Mouse (Mus musculus) MEL (cell line): ENCODE data around the gene Eif3a. TPM values are rescaled to one million over a fixed set of nuclear protein-coding genes. Genes with fewer than 3 reads are reported as not detected.
A peak's percentile ranks its signal among the peaks of the same experiment; 100 is the strongest.

Experiments
- DNase-seq: peaks from one replicate; pipeline ENCODE4 v3.0.0; 2011; ENCODE audit warnings: low read depth, low spot score
- H3K27ac ChIP-seq: 2 replicates; pipeline ENCODE4 v1.5.1; 2012; ENCODE audit warnings: low read depth, mild to moderate bottlenecking, control low read depth, low read length, moderate library complexity; ENCODE audit not compliant: control insufficient read depth
- H3K27me3 ChIP-seq, 2 experiments: fragments of 150-350 bp in 1 of 2; sonication (generic) in 1 of 2; 2 replicates each; pipeline ENCODE4 v1.6.1; 2012; ENCODE audit warnings: low read length in 2 of 2, mild to moderate bottlenecking in 2 of 2, improper control_type of control experiment in 1 of 2, moderate library complexity in 1 of 2; ENCODE audit not compliant: insufficient read depth in 2 of 2, control insufficient read depth in 1 of 2
- H3K36me3 ChIP-seq, 2 experiments: 2 replicates each; pipeline ENCODE4 v1.6.1; 2012 to 2014; ENCODE audit warnings: low read length in 2 of 2, improper control_type of control experiment in 1 of 2, inconsistent platforms in 1 of 2, mild to moderate bottlenecking in 1 of 2; ENCODE audit not compliant: insufficient read depth in 2 of 2, control insufficient read depth in 1 of 2
- H3K4me1 ChIP-seq, 2 experiments: fragments of 150-350 bp in 1 of 2; sonication (generic) in 1 of 2; 2 replicates each; pipeline ENCODE4 v1.6.1; 2012; ENCODE audit warnings: low read length in 2 of 2, improper control_type of control experiment in 1 of 2, mild to moderate bottlenecking in 1 of 2; ENCODE audit not compliant: insufficient read depth in 2 of 2, control insufficient read depth in 1 of 2
- H3K4me3 ChIP-seq, 2 experiments: fragments of 150-350 bp in 1 of 2; sonication (generic) in 1 of 2; 2 replicates each; pipeline ENCODE4 v1.5.1; 2012; ENCODE audit warnings: low read depth in 2 of 2, low read length in 2 of 2, mild to moderate bottlenecking in 2 of 2, moderate library complexity in 2 of 2, control low read depth in 1 of 2, improper control_type of control experiment in 1 of 2; ENCODE audit not compliant: control insufficient read depth in 1 of 2, insufficient read depth in 1 of 2
- H3K79me2 ChIP-seq: 2 replicates; pipeline ENCODE4 v1.6.1; 2012; ENCODE audit warnings: mild to moderate bottlenecking, low read length, moderate library complexity; ENCODE audit not compliant: control insufficient read depth, poor library complexity, insufficient read depth
- H3K9ac ChIP-seq: 2 replicates; pipeline ENCODE4 v1.6.1; 2012; ENCODE audit warnings: low read depth, mild to moderate bottlenecking, control low read depth, low read length, moderate library complexity; ENCODE audit not compliant: control insufficient read depth, poor library complexity, severe bottlenecking
- H3K9me3 ChIP-seq: fragments of 150-350 bp; sonication (generic); replicated peaks from 2 replicates; pipeline ENCODE4 v1.6.1; 2012; ENCODE audit warnings: mild to moderate bottlenecking, low read length, improper control_type of control experiment, moderate library complexity; ENCODE audit not compliant: insufficient read depth
- BHLHE40 ChIP-seq: IDR thresholded peaks from 2 replicates; pipeline ENCODE4 v1.6.1; 2012; ENCODE audit warnings: low read depth, mild to moderate bottlenecking, inconsistent platforms, low read length, improper control_type of control experiment, borderline replicate concordance
- CHD1 ChIP-seq: IDR thresholded peaks from 2 replicates; pipeline ENCODE4 v1.6.1; 2012; ENCODE audit warnings: low read depth, mild to moderate bottlenecking, inconsistent platforms, low read length, improper control_type of control experiment
- CTCF ChIP-seq, 3 experiments: IDR thresholded peaks in 2 of 3; conservative IDR thresholded peaks in 1 of 3; 2 replicates each; pipeline ENCODE4 v1.5.1; 2011 to 2012; ENCODE audit warnings: low read length in 3 of 3, low read depth in 2 of 3, mild to moderate bottlenecking in 2 of 3, improper control_type of control experiment in 1 of 3, inconsistent platforms in 1 of 3, mixed read lengths in 1 of 3, moderate library complexity in 1 of 3; ENCODE audit not compliant: control insufficient read depth in 1 of 3, insufficient read depth in 1 of 3, poor library complexity in 1 of 3, severe bottlenecking in 1 of 3
- ELF1 ChIP-seq: IDR thresholded peaks from 2 replicates; pipeline ENCODE4 v1.6.1; 2014; ENCODE audit warnings: low read depth, mild to moderate bottlenecking, inconsistent platforms, low read length, improper control_type of control experiment, moderate library complexity
- EP300 ChIP-seq, 2 experiments: IDR thresholded peaks; 2 replicates each; pipeline ENCODE4 v1.6.1; 2011; ENCODE audit warnings: improper control_type of control experiment in 2 of 2, low read length in 2 of 2, low read depth in 1 of 2, mild to moderate bottlenecking in 1 of 2
- GABPA ChIP-seq: IDR thresholded peaks from 2 replicates; pipeline ENCODE4 v1.6.1; 2012; ENCODE audit warnings: low read depth, mild to moderate bottlenecking, inconsistent platforms, low read length, improper control_type of control experiment, moderate library complexity
- KAT2A ChIP-seq: conservative IDR thresholded peaks from 2 replicates; pipeline ENCODE4 v1.6.1; 2012; ENCODE audit warnings: low read depth, low read length, improper control_type of control experiment, inconsistent platforms
- MAX ChIP-seq: IDR thresholded peaks from 2 replicates; pipeline ENCODE4 v1.6.1; 2011; ENCODE audit warnings: low read length, improper control_type of control experiment
- MXI1 ChIP-seq: IDR thresholded peaks from 2 replicates; pipeline ENCODE4 v1.6.1; 2011; ENCODE audit warnings: mild to moderate bottlenecking, low read depth, low read length, improper control_type of control experiment
- NRF1 ChIP-seq: IDR thresholded peaks from 2 replicates; pipeline ENCODE4 v1.6.1; 2014; ENCODE audit warnings: low read depth, mild to moderate bottlenecking, inconsistent platforms, low read length, improper control_type of control experiment, moderate library complexity; ENCODE audit not compliant: poor library complexity, insufficient read depth, severe bottlenecking
- POLR2A ChIP-seq, 2 experiments: IDR thresholded peaks; 2 replicates each; pipeline ENCODE4 v1.6.1; 2011 to 2012; ENCODE audit warnings: low read length in 2 of 2, mild to moderate bottlenecking in 2 of 2, control low read depth in 1 of 2, improper control_type of control experiment in 1 of 2, low read depth in 1 of 2, moderate library complexity in 1 of 2; ENCODE audit not compliant: control insufficient read depth in 1 of 2, insufficient read depth in 1 of 2, poor library complexity in 1 of 2
- POLR2AphosphoS2 ChIP-seq: IDR thresholded peaks from 2 replicates; pipeline ENCODE4 v1.6.1; 2011; ENCODE audit warnings: low read length, improper control_type of control experiment
- POLR2AphosphoS5 ChIP-seq: IDR thresholded peaks from 2 replicates; pipeline ENCODE4 v1.6.1; 2012; ENCODE audit warnings: low read depth, borderline replicate concordance, mild to moderate bottlenecking, inconsistent platforms, low read length, moderate library complexity, mixed read lengths
- RAD21 ChIP-seq: IDR thresholded peaks from 2 replicates; pipeline ENCODE4 v1.6.1; 2011; ENCODE audit warnings: mild to moderate bottlenecking, low read depth, low read length, improper control_type of control experiment
- RCOR1 ChIP-seq: IDR thresholded peaks from 2 replicates; pipeline ENCODE4 v1.6.1; 2012; ENCODE audit warnings: low read depth, mild to moderate bottlenecking, inconsistent platforms, low read length, improper control_type of control experiment
- SIN3A ChIP-seq: IDR thresholded peaks from 2 replicates; pipeline ENCODE4 v1.6.1; 2012; ENCODE audit warnings: low read length, improper control_type of control experiment, inconsistent platforms
- SMC3 ChIP-seq: IDR thresholded peaks from 2 replicates; pipeline ENCODE4 v1.6.1; 2011; ENCODE audit warnings: low read depth, low read length, improper control_type of control experiment
- UBTF ChIP-seq: IDR thresholded peaks from 2 replicates; pipeline ENCODE4 v1.6.1; 2012; ENCODE audit warnings: low read depth, mild to moderate bottlenecking, inconsistent platforms, low read length, improper control_type of control experiment, moderate library complexity, borderline replicate concordance; ENCODE audit not compliant: insufficient read depth
- ZC3H11A ChIP-seq: IDR thresholded peaks from 2 replicates; pipeline ENCODE4 v1.6.1; 2012; ENCODE audit warnings: low read depth, mild to moderate bottlenecking, inconsistent platforms, low read length, improper control_type of control experiment
- polyA plus RNA-seq, 2 experiments: library from polyadenylated mRNA; stranded (reverse) in 1 of 2; unstranded in 1 of 2; fragments of >175 nt in 1 of 2; fragments of >200 nt in 1 of 2; gene quantifications; 2 replicates each; pipeline versions ENCODE4 v1.2.1 to v1.2.4; 2012; ENCODE audit warnings: low replicate concordance in 2 of 2, low read depth in 1 of 2; ENCODE audit not compliant: insufficient read length in 2 of 2, insufficient read depth in 1 of 2, missing spikeins in 1 of 2
- total RNA-seq: library from RNA; depleted of rRNA; stranded (reverse); fragments of 300-350 nt; gene quantifications from 2 replicates; pipeline ENCODE4 v1.2.3, GENCODE M21; 2012

Eif3a gene
- total and polyA plus RNA-seq, 3 experiments: 331 to 914 (median 424) TPM

DNA sequence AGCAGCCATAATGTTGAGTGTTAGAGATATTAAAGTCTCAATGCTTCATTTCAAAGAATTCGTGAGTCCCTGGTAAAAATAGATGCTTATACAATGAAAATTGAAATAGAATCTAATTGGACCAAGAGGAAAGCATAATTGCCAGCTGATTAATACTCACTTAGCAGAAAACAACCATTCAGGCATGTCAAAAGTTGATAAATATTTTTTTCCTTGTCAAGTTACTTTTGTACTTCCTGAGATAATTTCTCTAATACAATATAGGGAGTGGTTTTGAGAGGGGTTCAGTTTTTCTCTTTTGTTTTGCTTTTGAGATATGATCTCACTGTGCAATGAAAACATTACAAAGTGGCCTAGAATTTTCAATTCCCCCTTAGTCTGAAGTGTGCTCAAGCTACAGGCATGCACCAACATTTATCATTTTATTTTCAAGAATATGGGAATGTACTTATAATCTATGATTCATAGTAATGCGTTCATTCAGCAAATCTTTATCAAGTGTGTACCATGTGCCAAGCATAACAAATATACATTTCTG is 2.8 kb upstream of the Eif3a start (continued):
- TF ChIP-seq RCOR1 (no peak), NRF1 (no peak), CTCF (IDR thresholded peaks at IDR 0.05 in 2 of 3, conservative IDR thresholded peaks at IDR 0.05 in 1 of 3; ENCODE audit: control insufficient read depth in 1 of 3, insufficient read depth in 1 of 3, low read depth in 2 of 3, low read length in 3 of 3, poor library complexity in 1 of 3, severe bottlenecking in 1 of 3) (no peak), KAT2A (peak; percentile 34; the same call in 1 of the 2 replicates), POLR2AphosphoS5 (no peak), SMC3 (no peak), EP300 (IDR thresholded peaks at IDR 0.05; ENCODE audit: low read depth in 1 of 2, low read length in 2 of 2) (peak; percentile 67 to 71; a peak in 3 of 4 replicates), MXI1 (peak; percentile 54), POLR2A (IDR thresholded peaks at IDR 0.05; ENCODE audit: control insufficient read depth in 1 of 2, insufficient read depth in 1 of 2, low read depth in 1 of 2, low read length in 2 of 2, poor library complexity in 1 of 2) (no peak), MAX (0 out of 2 replicates have a peak, but pooled peaks have one; percentile 41), ZC3H11A (no peak), ELF1 (0 out of 2 replicates have a peak, but pooled peaks have one; percentile 19), SIN3A (peak; percentile 89), UBTF (no peak), GABPA (no peak), POLR2AphosphoS2 (no peak)

DNA sequence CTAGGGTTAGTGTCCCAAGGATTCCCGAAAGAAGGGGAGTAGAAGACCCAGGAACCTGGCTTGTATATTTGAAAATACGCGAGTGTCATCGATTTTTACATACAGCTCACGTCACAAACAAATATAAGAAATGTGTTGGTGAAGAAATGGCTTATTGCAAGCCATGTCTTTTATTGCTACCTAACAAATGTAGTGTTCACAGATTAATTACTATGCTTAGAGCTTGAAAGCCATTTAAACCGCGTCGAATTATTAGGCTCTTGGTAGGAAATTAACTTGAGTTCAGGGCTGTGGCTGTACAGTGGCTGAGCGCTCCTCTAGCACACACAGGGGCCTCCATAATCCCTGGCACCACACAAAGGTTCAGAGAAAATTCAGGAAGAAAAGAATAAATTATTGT is 706 bp upstream of the Eif3a start:
- peak overlapping the region; percentile 96 for H3K27ac ChIP-seq
- no peaks in the 10 kb centered on the region for H3K27me3 ChIP-seq
- H3K79me2 ChIP-seq: peaks cover 42% of the 10 kb centered on the region
- DNase-seq: no peak
- peaks cover 23 to 35% of the 10 kb centered on the region in 2 experiments for H3K4me1 ChIP-seq
- TF ChIP-seq BHLHE40: no peak
- no peak; the same call in 1 of the 2 replicates for TF ChIP-seq RAD21
- no peak for TF ChIP-seq ZC3H11A
- no peak for TF ChIP-seq MAX
- peak; percentile 91 for TF ChIP-seq CHD1
- TF ChIP-seq, all 39 proteins: peak for 1
- Histone ChIP-seq H3K9me3 (no peaks in the 10 kb centered on the region), H3K36me3 (peaks cover 17 to 48% of the 10 kb centered on the region in 2 experiments), H3K4me3 (peak overlapping the region; percentile 65 to 87), H3K9ac (peak overlapping the region; percentile 88)
